Mouse (Mus musculus) stomach, embryonic 14.5 days (tissue): ENCODE data around the gene Neurl1a. TPM values are rescaled to one million over a fixed set of nuclear protein-coding genes. Genes with fewer than 3 reads are reported as not detected.

Experiments used
- ATAC-seq: fragments of 200-750 bp; cut with Nextera tagmentation; 2 replicates; pipeline ENCODE4 v1.8.0; 2017; ENCODE audit warnings: low read depth, moderate TSS enrichment; ENCODE audit not compliant: insufficient number of reproducible peaks, insufficient read depth, low FRiP score
- H3K27ac ChIP-seq: fragments of 300-500 bp; sonication (generic); 2 replicates; pipeline ENCODE4 v1.5.1; 2014; ENCODE audit warnings: mild to moderate bottlenecking, low read length, moderate library complexity, mixed read lengths
- H3K27me3 ChIP-seq: fragments of 300-500 bp; sonication (generic); 2 replicates; pipeline ENCODE4 v1.6.1; 2014; ENCODE audit warnings: low read length, control low read depth, mixed read lengths; ENCODE audit not compliant: control insufficient read depth, insufficient read depth
- H3K36me3 ChIP-seq: fragments of 300-500 bp; sonication (generic); 2 replicates; pipeline ENCODE4 v1.6.1; 2014; ENCODE audit warnings: mild to moderate bottlenecking, control low read depth, low read length, moderate library complexity, mixed read lengths; ENCODE audit not compliant: control insufficient read depth, insufficient read depth
- H3K4me1 ChIP-seq: fragments of 300-500 bp; sonication (generic); 2 replicates; pipeline ENCODE4 v1.6.1; 2014; ENCODE audit warnings: low read length, control low read depth, mixed read lengths; ENCODE audit not compliant: control insufficient read depth, insufficient read depth
- H3K4me2 ChIP-seq: fragments of 300-500 bp; sonication (generic); replicated peaks from 2 replicates; pipeline ENCODE4 v1.6.1; 2014; ENCODE audit warnings: low read depth, low read length, control low read depth
- H3K4me3 ChIP-seq: fragments of 300-500 bp; sonication (generic); 2 replicates; pipeline ENCODE4 v1.5.1; 2014; ENCODE audit warnings: low read depth, low read length, control low read depth
- H3K9ac ChIP-seq: fragments of 300-500 bp; sonication (generic); replicated peaks from 2 replicates; pipeline ENCODE4 v1.6.1; 2014; ENCODE audit warnings: low read depth, mild to moderate bottlenecking, control low read depth, low read length, moderate library complexity, mixed read lengths
- H3K9me3 ChIP-seq: fragments of 300-500 bp; sonication (generic); 2 replicates; pipeline ENCODE4 v1.6.1; 2016; ENCODE audit warnings: low read depth, low read length, control low read depth; ENCODE audit not compliant: control insufficient read depth
- WGBS: fragments of 180-500 bp; shearing (Covaris S2); extraction: QIAGEN DNeasy Blood & Tissue Kit; methylation state at CpG from one replicate; pipeline ENCODE4 v1.1.7; 2014; 5-methylcytosine and 5-hydroxymethylcytosine counted together
- polyA plus RNA-seq: library from polyadenylated mRNA; unstranded; fragments of >200 nt; fragmentation: Nextera tagmentation; extraction: Ambion mirVana; gene quantifications from 2 replicates; pipeline ENCODE4 v1.2.1, GENCODE M21; 2014

Gene Neurl1a
- polyA plus RNA-seq, 1 experiment from 2014 or later, result 10.2 TPM

- H3K36me3 ChIP-seq, result no peaks in the 10 kb centered on the region
- H3K9ac ChIP-seq, result no peak overlapping the region
- no peaks in the 10 kb centered on the region for H3K9me3 ChIP-seq
- no peak for ATAC-seq
- H3K27me3 ChIP-seq, result no peaks in the 10 kb centered on the region
- WGBS, result 93% methylated on average over 4 of the region's 4 CpGs
- no peaks in the 10 kb centered on the region for H3K4me1 ChIP-seq
- no peak overlapping the region for H3K4me3 ChIP-seq
- H3K4me2 ChIP-seq, result no peak overlapping the region
- no peak overlapping the region for H3K27ac ChIP-seq
Measured at GRCm38 (mm10) chr19:47210432-47210831, 31.8 kb downstream of the Neurl1a start.

- Histone ChIP-seq H3K27ac (no peak overlapping the region), H3K9me3 (no peaks in the 10 kb centered on the region), H3K4me2 (no peak overlapping the region), H3K4me1 (no peaks in the 10 kb centered on the region), H3K4me3 (no peak overlapping the region), H3K36me3 (no peaks in the 10 kb centered on the region), H3K27me3 (no peaks in the 10 kb centered on the region), H3K9ac (no peak overlapping the region)
- WGBS, result 76% methylated on average over 10 of the region's 10 CpGs
- ATAC-seq, result no peak
Measured at GRCm38 (mm10) chr19:47211609-47212312, 33.1 kb downstream of the Neurl1a start.

- H3K4me3 ChIP-seq, result no peak overlapping the region
- no peaks in the 10 kb centered on the region for H3K9me3 ChIP-seq
- no peak for ATAC-seq
- H3K36me3 ChIP-seq, result no peaks in the 10 kb centered on the region
- whole genome bisulfite sequencing, result 85% methylated on average over 7 of the region's 7 CpGs
- H3K4me2 ChIP-seq, result no peak overlapping the region
- no peaks in the 10 kb centered on the region for H3K4me1 ChIP-seq
- no peak overlapping the region for H3K9ac ChIP-seq
- no peak overlapping the region for H3K27ac ChIP-seq
- H3K27me3 ChIP-seq, result no peaks in the 10 kb centered on the region
Measured at GRCm38 (mm10) chr19:47212401-47212800, 33.8 kb downstream of the Neurl1a start.

GRCm38 (mm10) chr19:47213470-47213869 lies 34.9 kb downstream of the Neurl1a start:
- Histone ChIP-seq H3K9me3 (no peaks in the 10 kb centered on the region), H3K4me3 (no peak overlapping the region), H3K4me1 (no peaks in the 10 kb centered on the region), H3K4me2 (no peak overlapping the region), H3K9ac (no peak overlapping the region), H3K27me3 (no peaks in the 10 kb centered on the region), H3K36me3 (no peaks in the 10 kb centered on the region), H3K27ac (no peak overlapping the region)
- no peak for ATAC-seq
- 42% methylated on average over 1 of the region's 1 CpGs for WGBS

- no peak for ATAC-seq
- H3K36me3 ChIP-seq, result no peaks in the 10 kb centered on the region
- H3K4me1 ChIP-seq, result no peaks in the 10 kb centered on the region
- H3K27ac ChIP-seq, result no peak overlapping the region
- no peak overlapping the region for H3K9ac ChIP-seq
- no peaks in the 10 kb centered on the region for H3K9me3 ChIP-seq
- 55% methylated on average over 5 of the region's 5 CpGs for WGBS
- H3K4me3 ChIP-seq, result no peak overlapping the region
- H3K27me3 ChIP-seq, result no peaks in the 10 kb centered on the region
- H3K4me2 ChIP-seq, result no peak overlapping the region
Measured at GRCm38 (mm10) chr19:47216766-47217165, 38.1 kb downstream of the Neurl1a start.

- Histone ChIP-seq H3K27me3 (no peaks in the 10 kb centered on the region), H3K9ac (no peak overlapping the region), H3K4me2 (no peak overlapping the region), H3K36me3 (no peaks in the 10 kb centered on the region), H3K9me3 (no peaks in the 10 kb centered on the region), H3K27ac (no peak overlapping the region), H3K4me1 (no peaks in the 10 kb centered on the region), H3K4me3 (no peak overlapping the region)
- WGBS, result 63% methylated on average over 4 of the region's 4 CpGs
- no peak for ATAC-seq
Measured at GRCm38 (mm10) chr19:47219622-47220021, 41.0 kb downstream of the Neurl1a start.

- 94% methylated on average over 2 of the region's 2 CpGs for WGBS
- no peaks in the 10 kb centered on the region for H3K9me3 ChIP-seq
- ATAC-seq, result no peak
- H3K36me3 ChIP-seq, result no peaks in the 10 kb centered on the region
- H3K4me3 ChIP-seq, result no peak overlapping the region
- H3K4me2 ChIP-seq, result no peak overlapping the region
- no peak overlapping the region for H3K9ac ChIP-seq
- H3K27me3 ChIP-seq, result no peaks in the 10 kb centered on the region
- H3K4me1 ChIP-seq, result no peaks in the 10 kb centered on the region
- no peak overlapping the region for H3K27ac ChIP-seq
Measured at GRCm38 (mm10) chr19:47220232-47220631, 41.6 kb downstream of the Neurl1a start.

GRCm38 (mm10) chr19:47221006-47221405 lies 42.4 kb downstream of the Neurl1a start:
- Histone ChIP-seq H3K36me3 (no peaks in the 10 kb centered on the region), H3K9me3 (no peaks in the 10 kb centered on the region), H3K4me3 (no peak overlapping the region), H3K27ac (no peak overlapping the region), H3K4me2 (no peak overlapping the region), H3K4me1 (no peaks in the 10 kb centered on the region), H3K9ac (no peak overlapping the region), H3K27me3 (no peaks in the 10 kb centered on the region)
- no peak for ATAC-seq
- 79% methylated on average over 4 of the region's 4 CpGs for WGBS
